Mouse (Mus musculus) ES-E14 (cell line): ENCODE data around the gene Gucy1b1. TPM values are rescaled to one million over a fixed set of nuclear protein-coding genes. Genes with fewer than 3 reads are reported as not detected.

Source experiments
- DNase-seq: peaks from one replicate; pipeline ENCODE4 v3.0.0-alpha.2; 2013; ENCODE audit warnings: low read depth, low spot score
- H3K27ac ChIP-seq: 2 replicates; pipeline ENCODE4 v1.5.1; 2012; ENCODE audit warnings: low read depth, mild to moderate bottlenecking, low read length, moderate library complexity, mixed read lengths; ENCODE audit not compliant: poor library complexity, insufficient read depth, severe bottlenecking
- H3K36me3 ChIP-seq: 2 replicates; pipeline ENCODE4 v1.6.1; 2012; ENCODE audit warnings: mild to moderate bottlenecking, low read length, moderate library complexity, mixed read lengths; ENCODE audit not compliant: control insufficient read depth, poor library complexity, insufficient read depth, severe bottlenecking
- H3K4me1 ChIP-seq, 2 experiments: fragments of 150-350 bp in 1 of 2; sonication (generic) in 1 of 2; 2 replicates each; pipeline ENCODE4 v1.6.1; 2012; ENCODE audit warnings: low read length in 2 of 2, mild to moderate bottlenecking in 1 of 2, mixed read lengths in 1 of 2; ENCODE audit not compliant: control insufficient read depth in 2 of 2, insufficient read depth in 2 of 2, poor library complexity in 1 of 2
- H3K4me3 ChIP-seq, 2 experiments: fragments of 150-350 bp in 1 of 2; sonication (generic) in 1 of 2; 2 replicates each; pipeline ENCODE4 v1.5.1; 2012; ENCODE audit warnings: low read length in 2 of 2, low read depth in 1 of 2, mild to moderate bottlenecking in 1 of 2, mixed read lengths in 1 of 2; ENCODE audit not compliant: insufficient read depth in 1 of 2, poor library complexity in 1 of 2, severe bottlenecking in 1 of 2
- H3K9ac ChIP-seq: 2 replicates; pipeline ENCODE4 v1.6.1; 2012; ENCODE audit warnings: low read depth, mild to moderate bottlenecking, low read length, mixed read lengths; ENCODE audit not compliant: poor library complexity, insufficient read depth, severe bottlenecking
- H3K9me3 ChIP-seq: fragments of 150-350 bp; sonication (generic); 2 replicates; pipeline ENCODE4 v1.6.1; 2012; ENCODE audit warnings: low read depth, mild to moderate bottlenecking, low read length; ENCODE audit not compliant: control insufficient read depth, insufficient read depth
- CHD2 ChIP-seq: IDR thresholded peaks from 2 replicates; pipeline ENCODE4 v1.6.1; 2014; ENCODE audit warnings: mild to moderate bottlenecking, low read depth, low read length, inconsistent platforms
- HCFC1 ChIP-seq: IDR thresholded peaks from 2 replicates; pipeline ENCODE4 v1.6.1; 2012; ENCODE audit warnings: low read length, inconsistent platforms, borderline replicate concordance; ENCODE audit not compliant: insufficient read depth
- MAFK ChIP-seq: IDR thresholded peaks from 2 replicates; pipeline ENCODE4 v1.6.1; 2014; ENCODE audit warnings: mild to moderate bottlenecking, low read depth, low read length, inconsistent platforms; ENCODE audit not compliant: insufficient read depth
- ZC3H11A ChIP-seq: IDR thresholded peaks from 2 replicates; pipeline ENCODE4 v1.6.1; 2012; ENCODE audit warnings: low read depth, mild to moderate bottlenecking, inconsistent platforms, low read length, borderline replicate concordance
- ZNF384 ChIP-seq: IDR thresholded peaks from 2 replicates; pipeline ENCODE4 v1.6.1; 2012; ENCODE audit warnings: low read depth, low read length, inconsistent platforms
- in situ Hi-C, 2 experiments: fragments of 600-800 bp; cut with MboI; formaldehyde crosslinking; loops; one replicate each; pipeline ENCODE4 v1.15.1; 2025; ENCODE audit warnings: low sequenced_read_pairs in 2 of 2, inconsistent platforms in 1 of 2; ENCODE audit not compliant: unreplicated experiment in 2 of 2
- total RNA-seq: library from RNA; depleted of rRNA; stranded (reverse); fragments of 300-350 nt; gene quantifications from 2 replicates; pipeline ENCODE4 v1.2.3, GENCODE M21; 2012

Gucy1b1 gene
- total RNA-seq, 1 experiment, result 0.49 TPM

DNA sequence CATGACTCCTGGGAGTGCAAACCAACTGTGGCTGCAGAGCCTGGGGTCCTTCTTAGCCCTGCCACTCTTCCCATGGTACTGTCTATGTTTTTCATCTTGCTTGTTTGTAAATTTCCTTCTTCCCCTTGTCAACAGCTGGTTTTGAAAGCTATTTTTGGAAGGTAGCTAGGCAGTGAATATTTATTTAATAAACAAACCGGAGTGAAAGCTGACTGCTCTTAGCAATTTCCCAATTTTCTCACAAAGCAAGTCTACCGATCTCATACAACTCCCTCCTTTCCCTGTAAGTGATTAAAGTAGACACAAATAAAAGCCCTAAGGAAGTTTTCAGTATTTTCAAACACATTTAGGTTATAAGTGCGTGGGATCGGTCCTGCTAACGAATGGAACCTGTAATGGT lies 29.6 kb downstream of the Gucy1b1 start:
- no peak for DNase-seq
- no peaks in the 10 kb centered on the region for H3K36me3 ChIP-seq
- no peak overlapping the region for H3K4me3 ChIP-seq
- no peaks in the 10 kb centered on the region for H3K4me1 ChIP-seq
- H3K9me3 ChIP-seq, result no peaks in the 10 kb centered on the region
- no peak overlapping the region for H3K9ac ChIP-seq
- in situ Hi-C loops, result no loop called here
- no peak overlapping the region for H3K27ac ChIP-seq
- no peak for TF ChIP-seq HCFC1
- no peak for TF ChIP-seq ZC3H11A
- no peak for TF ChIP-seq CHD2
- no peak for TF ChIP-seq MAFK
- TF ChIP-seq ZNF384, result no peak

DNA sequence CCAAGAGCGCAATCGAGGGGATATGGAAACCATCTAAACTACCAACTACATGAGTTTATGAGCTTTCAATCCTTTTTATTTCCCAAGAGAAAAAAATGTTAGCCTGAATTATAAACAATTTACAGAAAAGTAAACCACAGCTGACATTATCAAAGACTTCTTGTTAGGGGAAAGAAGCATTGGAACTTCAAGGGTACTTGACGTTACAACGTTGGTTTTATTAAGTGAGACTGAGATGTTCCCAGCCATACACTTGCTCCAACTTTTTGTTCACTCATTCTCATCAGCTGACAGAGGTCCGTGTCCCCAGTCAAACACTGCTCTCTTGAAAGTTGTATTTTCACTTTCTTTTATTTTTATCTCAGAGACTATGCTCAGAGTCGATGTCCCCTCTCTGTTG lies 30.8 kb downstream of the Gucy1b1 start:
- H3K27ac ChIP-seq, result no peak overlapping the region
- H3K9ac ChIP-seq, result no peak overlapping the region
- no peaks in the 10 kb centered on the region for H3K36me3 ChIP-seq
- in situ Hi-C loops, result no loop called here
- DNase-seq, result no peak
- TF ChIP-seq ZNF384 (no peak), ZC3H11A (no peak), CHD2 (no peak), MAFK (no peak), HCFC1 (no peak)
- no peaks in the 10 kb centered on the region for H3K4me1 ChIP-seq
- no peaks in the 10 kb centered on the region for H3K9me3 ChIP-seq
- no peak overlapping the region for H3K4me3 ChIP-seq

DNA sequence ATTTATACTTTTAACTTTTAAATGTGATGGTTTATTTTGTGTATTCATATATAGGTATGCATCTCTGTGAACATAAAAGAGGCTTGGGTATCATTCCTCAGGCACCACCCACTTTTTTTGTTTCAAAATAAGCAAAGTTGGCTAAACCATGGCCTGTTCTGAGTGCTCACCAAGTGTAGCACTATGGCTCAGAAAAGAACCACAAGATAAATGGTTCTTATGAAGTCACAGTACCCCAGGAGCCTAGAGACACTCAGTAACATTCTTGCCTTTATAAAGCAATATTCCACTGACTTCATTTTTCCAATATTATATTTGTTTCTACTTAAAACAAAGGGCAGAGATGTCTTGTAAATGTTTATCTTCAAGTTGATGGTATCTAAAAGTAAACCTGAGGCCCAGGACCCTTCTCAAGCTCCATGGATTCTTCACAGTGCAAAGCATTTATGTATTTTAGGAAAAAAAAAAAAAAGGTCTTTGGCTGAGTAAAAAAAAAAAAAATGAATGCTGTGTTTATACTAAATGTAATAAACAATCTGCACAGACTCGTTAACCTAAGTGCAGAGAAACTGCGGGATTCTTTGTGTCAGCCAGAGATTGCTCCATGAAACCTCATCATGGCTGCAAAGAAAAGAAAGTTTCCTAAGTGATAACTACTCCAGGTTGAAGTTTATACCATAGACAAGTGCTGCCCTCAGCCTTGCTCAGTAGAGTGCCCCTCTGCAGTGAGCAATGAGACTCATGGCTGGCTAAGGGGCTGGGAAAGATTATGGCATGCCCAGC lies 38.0 kb downstream of the Gucy1b1 start:
- Histone ChIP-seq H3K4me1 (no peaks in the 10 kb centered on the region), H3K9me3 (no peaks in the 10 kb centered on the region), H3K36me3 (no peaks in the 10 kb centered on the region), H3K9ac (no peak overlapping the region), H3K4me3 (no peak overlapping the region), H3K27ac (no peak overlapping the region)
- no peak for DNase-seq
- in situ Hi-C loops, result loop anchor here in 1 of 2 experiments (10.0 kb wide), 1 partner anchor 298 kb away; no protein-coding TSS in a partner anchor
- TF ChIP-seq CHD2 (no peak), ZNF384 (no peak), ZC3H11A (no peak), MAFK (no peak), HCFC1 (no peak)

DNA sequence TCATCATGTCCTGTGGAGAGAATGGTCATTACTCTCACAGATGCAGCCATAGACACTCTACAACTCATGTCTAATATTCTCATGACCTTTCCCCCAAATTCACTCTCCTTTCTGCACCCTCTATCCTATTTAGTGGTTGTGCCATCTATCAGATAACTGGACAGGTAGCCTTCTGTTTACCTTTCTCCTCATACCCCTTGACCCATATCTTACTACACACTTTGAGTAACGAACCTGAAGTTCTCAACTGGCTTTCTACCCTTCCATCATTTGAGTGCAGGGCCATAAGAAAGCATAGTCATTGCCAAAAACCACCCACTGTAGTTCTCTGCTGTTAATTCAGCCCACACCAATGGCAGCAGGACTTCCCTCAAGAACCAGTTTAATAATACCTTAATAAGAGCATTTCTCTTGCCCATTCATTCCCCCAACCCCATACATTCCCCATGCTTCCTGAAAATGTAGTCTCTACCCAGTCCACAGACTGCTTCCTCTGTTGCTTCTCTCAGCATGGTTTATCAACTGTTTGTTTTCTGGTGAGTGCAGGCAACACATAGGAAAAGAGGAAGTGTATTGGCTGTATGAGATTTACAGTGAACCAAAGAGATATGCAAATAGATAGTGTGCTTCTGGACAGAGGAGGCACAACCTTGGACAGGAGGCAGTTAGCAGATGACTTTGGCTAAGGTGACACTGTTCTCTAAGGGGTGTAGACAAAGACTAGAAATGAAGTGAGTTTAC lies 44.3 kb downstream of the Gucy1b1 start:
- DNase-seq, result no peak
- Histone ChIP-seq H3K36me3 (no peaks in the 10 kb centered on the region), H3K9me3 (no peaks in the 10 kb centered on the region), H3K4me1 (no peaks in the 10 kb centered on the region), H3K9ac (no peak overlapping the region), H3K4me3 (no peak overlapping the region), H3K27ac (no peak overlapping the region)
- no peak for TF ChIP-seq CHD2
- TF ChIP-seq ZNF384, result no peak
- TF ChIP-seq ZC3H11A, result no peak
- no peak for TF ChIP-seq MAFK
- no peak for TF ChIP-seq HCFC1
- in situ Hi-C loops, result loop anchor here in 1 of 2 experiments (10.0 kb wide), 1 partner anchor 305 kb away; no protein-coding TSS in a partner anchor
